Mouse (Mus musculus) olfactory bulb, adult 2 months (tissue): ENCODE measurements around the gene Stac.

Experiments used
- CTCF ChIP-seq: fragments of 200-500 bp; IDR thresholded peaks from 2 replicates; pipeline ENCODE4 v1.5.1; 2012; ENCODE audit warnings: low read depth, mild to moderate bottlenecking, low read length, moderate library complexity; ENCODE audit not compliant: insufficient read depth
- POLR2A ChIP-seq: fragments of 200-500 bp; IDR thresholded peaks from 2 replicates; pipeline ENCODE4 v1.6.1; 2012; ENCODE audit warnings: mild to moderate bottlenecking, low read depth, low read length, moderate library complexity; ENCODE audit not compliant: insufficient read depth

- TF ChIP-seq CTCF (no peak), POLR2A (no peak)
Observed at GRCm38 (mm10) chr9:111644228-111644627, 45.9 kb downstream of the Stac start.
